Mouse (Mus musculus): ENCODE measurements at regions not wholly inside any gene's neighbourhood (a gene's known extent, or its start where the extent isn't known, plus 50 kb on each side); places are given as distances from the start of the nearest gene placed in this dataset.
"Not testable (repeated sequence)": the region's sequence is repeated elsewhere in the genome, so short reads cannot be mapped to it uniquely, and the experiment has no call there.

DNA sequence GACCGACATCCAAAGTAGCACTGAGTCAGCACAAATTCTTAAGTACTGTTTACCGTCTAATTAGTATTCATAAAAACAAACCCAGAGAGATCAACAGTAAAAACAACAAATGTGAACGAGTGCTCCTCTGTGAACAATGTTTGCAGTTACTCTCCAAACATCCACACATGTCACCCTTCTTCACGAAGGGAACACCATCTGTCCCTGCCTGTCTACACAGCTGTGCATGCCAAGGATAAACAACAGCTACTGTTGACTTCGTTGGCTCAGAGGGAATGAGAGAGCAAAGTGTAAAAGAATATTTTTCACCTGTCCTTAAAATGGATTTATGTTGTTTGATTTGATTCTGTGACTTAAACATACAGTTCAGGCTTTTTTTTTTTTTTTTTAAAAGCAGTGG is 88.7 kb upstream of the Nt5e start:
- DNase-seq: no peak

DNA sequence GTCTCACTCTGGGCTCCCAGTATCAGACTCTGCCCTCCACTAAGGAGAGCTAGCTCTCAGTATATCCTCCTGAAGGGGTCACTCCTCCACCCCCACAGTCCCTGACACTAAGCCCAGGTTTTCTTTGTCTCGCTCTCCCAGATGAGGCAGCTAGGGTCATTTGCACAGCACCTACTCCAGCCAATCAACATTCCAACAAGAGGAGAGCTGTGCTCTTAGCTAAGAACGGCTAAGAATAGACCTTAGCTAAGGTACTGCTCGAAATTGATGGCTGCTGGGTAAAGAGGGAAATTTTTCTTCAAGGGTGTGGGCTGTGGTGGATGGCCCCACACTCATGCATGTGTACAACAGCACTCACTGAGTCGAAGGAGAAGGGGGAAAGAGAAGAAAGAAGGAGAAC is 86.3 kb upstream of the Nt5e start:
- no peak for DNase-seq

DNA sequence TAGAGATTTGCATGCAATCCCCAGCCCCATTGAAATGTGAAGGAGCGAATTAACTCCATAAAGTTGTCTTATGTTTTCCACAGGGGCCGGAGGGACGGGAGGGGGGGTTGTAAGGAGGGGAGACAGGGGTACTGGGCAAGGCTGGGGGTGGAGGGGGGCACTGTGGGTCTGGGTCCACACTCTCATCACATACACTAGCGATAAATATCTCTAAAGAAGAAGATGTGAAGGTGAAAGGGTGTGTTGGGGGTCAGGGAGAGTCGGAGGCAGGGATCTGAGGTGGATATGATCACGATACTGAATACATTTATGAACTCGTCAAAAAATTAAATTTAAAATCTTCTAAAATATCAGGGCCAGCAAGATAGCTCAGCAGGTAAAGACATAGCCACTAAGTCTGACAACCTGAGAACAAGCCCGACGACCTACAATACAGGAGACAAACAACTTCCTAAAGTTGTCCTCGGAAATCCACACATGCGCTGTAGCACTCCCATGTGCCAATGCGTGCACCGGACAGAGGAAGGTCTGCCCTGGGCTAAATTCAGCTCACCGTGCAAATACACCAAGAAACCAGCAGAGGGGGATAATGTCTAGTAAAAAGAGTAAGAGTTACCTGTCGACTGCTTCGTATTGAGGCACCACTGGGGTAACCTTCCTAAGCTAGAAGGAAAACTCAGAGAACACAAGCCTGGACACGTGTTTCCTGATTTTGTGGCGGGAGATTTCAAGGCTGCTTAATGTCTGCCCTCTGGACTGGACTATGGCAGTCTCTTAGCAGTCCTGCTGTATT is 85.6 kb upstream of the Nt5e start:
- DNase-seq: peak; percentile 88

DNA sequence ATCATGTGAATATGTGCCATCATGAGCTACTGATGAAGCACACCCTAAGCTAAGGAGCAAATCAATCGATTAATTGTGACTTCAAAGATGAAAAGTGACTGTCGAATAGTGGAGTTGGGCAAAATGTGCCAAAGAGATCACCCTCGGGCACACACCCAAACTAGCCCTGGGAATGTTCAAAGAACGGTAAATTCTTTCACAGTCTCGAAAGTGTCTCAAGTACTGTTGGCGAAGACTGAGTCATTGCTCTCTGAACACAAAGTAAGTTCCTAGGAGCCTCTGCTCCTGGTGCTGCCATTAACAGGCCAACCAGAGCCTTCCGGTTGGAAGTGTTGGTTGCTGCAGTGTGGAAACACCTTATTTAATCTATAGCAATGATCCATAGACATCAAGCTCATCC is 84.5 kb upstream of the Nt5e start:
- DNase-seq: no peak

DNA sequence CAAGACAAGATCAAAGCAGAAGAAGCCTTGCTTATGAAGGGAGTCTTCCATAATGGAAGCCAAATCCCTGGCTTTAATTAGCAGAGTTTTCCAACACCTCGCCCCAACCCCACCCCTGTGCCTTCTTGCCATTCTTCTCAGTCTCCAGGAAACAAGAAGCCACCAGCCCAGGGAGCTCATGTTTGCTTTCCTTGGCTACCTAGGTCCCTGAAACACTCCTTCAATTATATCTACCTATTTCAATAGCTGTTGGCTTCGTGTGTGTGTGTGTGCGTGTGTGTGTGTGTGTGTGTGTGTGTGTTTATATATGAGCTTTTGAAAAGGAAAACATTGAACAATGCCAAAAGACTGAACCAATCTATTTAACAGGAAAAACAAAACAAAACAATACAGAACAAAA is 82.5 kb upstream of the Nt5e start:
- DNase-seq: no peak

DNA sequence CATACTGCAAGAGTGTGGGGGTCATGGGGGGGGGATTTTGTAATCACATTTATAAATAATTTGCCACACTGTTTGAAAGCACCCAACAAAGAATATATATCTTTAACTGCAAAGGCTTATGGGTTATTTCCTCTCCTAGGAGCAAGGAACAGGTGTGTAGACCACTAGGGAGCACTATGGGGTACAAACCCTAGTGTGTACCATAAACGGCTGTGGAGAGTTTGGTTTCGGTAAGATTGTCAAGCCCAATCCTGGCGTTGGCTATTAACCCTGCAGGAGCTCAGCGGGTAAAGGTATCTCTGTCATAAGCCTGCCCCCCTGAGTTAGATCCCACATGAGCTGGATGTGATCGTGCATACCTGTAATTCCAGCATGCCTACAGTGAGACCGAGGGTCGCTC is 71.0 kb upstream of the Nt5e start:
- no peak for DNase-seq

DNA sequence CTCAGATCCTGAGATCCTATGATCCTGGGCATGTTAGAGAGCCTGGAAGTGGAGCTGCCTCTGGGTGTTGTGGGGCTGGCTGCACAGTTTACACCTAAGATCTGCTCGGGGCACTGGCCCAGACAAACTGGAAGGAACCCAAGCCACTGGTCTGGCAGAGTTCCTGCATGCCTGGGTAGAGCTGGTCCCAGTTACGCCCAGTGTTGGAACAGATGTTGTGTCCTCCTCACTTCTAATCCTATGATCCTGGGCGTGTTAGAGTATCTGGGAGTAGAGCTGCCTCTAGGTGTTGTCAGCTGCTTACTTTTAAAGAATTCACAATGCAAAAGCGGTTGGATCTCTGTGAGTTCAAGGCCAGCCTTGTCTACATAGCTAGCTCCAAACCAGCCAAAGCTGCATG is 67.4 kb upstream of the Nt5e start:
- no peak for DNase-seq

DNA sequence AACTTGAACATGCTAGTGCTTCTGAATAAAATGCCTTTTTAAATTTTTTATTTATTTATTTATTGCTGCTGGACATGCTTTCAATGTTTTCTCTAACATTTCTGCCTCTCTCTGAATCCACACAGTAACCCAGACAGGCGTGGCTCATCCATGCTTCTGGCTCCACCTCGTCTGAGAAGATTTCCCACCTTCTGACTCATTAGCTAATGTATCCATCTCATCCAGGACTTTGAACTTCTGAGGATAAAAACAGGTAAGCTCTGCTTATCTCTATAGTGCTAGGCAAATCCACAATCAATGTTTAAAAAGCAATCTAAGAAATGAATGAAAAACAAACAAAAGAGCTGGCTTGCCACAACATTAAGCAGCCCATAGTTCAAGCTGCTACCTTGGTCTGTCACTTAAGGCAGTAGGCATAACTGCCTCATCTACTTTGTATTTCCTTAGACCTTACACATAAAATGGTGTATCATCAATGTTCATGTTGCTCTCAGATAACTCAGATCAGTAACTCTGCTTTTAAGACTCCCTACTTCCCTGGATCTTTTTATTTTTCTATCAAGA is 66.8 kb upstream of the Nt5e start:
- DNase-seq: no peak

DNA sequence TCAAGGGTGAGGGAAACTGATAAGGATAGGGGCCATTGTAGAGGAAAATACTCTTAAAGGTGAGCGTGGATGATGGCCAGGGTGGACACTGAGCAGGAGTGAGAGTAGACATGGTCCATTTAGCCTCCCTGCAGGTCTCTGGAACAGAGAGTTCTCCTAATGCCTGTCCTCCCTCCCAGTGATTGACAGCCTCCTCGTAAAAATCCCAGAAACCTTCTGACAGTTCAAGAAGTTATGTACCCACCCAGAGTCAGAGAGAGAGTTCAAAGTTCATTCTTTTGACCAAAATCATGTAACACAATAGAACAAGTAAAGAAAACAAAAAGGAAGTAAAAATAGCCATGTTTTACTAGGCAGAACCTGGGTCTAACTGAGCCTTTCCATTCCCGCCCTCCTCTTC is 64.5 kb upstream of the Nt5e start:
- no peak for DNase-seq

DNA sequence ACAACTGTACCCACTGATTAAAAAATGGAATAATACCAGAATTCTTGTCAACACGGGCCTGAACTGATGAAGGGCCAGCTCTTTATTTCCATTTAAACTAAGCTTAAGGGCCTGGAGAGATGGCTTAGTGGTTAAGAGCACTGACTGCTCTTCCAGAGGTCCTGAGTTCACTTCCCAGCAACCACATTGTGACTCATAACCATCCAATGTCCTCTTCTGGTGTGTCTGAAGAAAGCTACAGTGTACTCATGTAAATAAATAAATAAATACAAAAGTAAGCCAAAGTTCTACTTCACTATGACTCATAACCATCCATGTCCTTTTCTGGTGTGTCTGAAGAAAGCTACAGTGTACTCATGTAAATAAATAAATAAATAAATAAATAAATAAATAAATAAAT is 60.7 kb upstream of the Nt5e start:
- not testable (repeated sequence) for DNase-seq

DNA sequence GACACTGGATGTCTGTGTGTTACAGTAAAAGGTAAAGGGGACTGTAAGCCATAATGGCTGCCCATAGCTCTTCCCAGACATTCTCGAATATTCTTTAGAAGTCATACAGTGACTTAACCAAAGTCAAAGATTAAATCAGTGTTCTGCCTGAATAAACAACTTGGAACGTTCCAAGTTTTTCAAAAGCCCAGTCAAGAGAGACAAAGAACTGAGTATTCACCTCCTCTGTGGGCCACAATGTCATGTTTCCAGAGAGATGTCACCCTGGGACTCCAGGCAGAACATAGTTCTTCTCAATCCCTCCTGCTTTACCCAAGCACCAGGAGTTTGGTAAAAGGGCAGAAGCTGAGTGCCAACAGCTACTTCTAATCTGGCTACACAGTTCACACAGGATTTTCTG is 58.2 kb upstream of the Nt5e start:
- no peak for DNase-seq

DNA sequence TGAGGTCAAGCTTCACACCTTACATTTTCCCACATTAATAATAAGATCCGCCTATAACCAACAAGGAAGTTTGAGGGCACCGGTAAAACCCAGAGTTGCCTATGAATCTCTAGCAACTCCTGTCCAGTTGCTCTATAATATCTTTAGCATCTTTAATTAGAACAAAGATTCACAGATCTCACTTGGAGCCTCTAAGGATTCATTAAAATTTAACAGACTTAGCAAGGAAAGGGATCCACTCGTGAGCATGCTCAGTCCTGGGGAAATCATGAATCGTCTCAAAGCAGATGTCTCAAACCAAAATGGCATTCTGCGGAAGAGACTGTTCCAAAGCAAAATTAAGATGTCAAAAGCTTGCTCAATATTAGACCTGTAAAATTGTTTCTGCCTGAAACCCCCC is 57.8 kb upstream of the Nt5e start:
- DNase-seq: no peak

DNA sequence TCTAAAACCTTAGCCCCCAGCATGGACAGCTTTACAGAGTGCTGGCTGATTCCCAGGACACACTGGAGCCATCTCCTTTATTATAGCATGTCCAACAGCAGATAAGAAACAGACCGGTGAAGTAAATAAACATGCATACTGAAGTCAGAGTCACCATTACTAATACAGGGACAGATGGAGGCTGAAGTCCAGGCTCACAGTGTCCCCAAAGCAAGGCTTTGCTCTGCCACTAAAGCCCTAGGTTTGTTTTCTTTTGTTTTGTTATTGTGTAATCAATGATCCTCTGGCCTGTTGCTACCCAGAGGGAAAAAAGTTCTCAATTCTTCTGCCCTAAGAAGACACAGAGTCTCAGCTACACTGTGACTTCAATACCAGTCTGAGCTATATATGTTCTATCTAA is 56.2 kb upstream of the Nt5e start:
- DNase-seq: no peak

DNA sequence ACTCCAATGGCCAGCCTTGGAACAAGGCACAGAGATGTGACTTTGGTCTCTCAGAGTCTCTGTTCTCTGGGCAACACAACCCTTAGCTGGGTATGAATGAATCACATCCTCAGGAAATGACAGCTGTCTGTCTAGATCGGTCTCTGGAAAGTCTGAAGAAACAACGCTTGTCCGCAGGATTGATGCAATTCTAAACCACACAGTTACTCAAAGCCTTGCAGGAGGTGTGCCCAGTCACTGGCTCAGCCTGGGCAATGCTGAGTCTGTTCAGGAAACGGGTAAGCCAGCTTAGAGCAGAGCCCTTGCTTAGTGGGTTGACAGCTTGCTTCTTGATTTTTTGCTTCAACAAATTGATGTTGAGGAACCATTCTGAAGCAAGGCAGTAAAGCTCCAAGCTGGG is 53.7 kb upstream of the Nt5e start:
- DNase-seq: no peak

DNA sequence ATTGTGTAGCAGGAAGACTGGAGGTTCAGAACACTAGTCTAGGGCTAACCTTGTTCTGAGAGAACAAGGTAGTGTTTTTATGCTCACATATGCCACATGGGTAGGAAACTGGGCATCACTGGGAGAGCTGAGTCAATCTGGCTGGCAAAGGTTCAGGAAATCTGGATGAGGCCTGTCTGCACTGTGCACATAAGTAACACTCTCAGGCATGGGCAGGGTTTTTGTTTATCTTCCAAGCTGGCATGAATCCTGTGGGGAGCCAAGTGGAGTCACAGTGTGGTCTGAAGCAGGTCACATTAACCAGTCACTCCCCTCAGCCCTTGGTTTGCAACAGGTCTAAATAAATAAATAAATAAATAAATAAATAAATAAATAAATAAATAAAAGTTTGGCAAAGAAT is 53.0 kb upstream of the Nt5e start:
- DNase-seq: peak; percentile 51

DNA sequence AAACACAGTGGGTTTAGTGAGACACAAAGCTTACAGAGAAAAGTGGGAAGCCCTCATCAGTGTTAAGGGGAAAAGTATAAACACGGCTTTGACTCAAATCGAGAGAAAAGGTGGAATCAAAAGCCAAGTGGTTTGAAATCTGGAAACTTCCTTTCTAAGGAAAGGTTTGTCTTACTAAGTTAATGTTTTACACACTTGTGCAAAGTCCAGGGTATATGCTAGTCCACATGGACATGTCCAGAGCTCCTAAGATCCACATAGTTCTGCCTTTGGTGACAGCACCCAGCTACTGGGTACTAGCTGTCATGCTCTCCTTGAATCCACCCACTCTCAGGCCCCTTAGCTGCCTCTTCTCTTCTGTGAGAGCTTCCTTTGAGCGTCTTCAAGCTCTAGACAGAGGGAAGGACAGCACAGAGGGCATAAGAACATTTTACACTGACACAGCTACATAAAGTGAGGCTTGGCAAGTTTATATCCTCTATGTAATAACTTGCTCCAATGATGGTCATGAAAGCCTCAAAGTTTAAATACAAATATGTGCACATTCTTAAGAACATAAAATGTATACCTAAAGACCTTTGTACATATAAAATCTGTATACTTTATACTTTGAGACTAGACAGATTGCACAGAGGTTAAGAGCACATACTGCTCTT is 52.2 kb upstream of the Nt5e start:
- DNase-seq: peak; percentile 43

DNA sequence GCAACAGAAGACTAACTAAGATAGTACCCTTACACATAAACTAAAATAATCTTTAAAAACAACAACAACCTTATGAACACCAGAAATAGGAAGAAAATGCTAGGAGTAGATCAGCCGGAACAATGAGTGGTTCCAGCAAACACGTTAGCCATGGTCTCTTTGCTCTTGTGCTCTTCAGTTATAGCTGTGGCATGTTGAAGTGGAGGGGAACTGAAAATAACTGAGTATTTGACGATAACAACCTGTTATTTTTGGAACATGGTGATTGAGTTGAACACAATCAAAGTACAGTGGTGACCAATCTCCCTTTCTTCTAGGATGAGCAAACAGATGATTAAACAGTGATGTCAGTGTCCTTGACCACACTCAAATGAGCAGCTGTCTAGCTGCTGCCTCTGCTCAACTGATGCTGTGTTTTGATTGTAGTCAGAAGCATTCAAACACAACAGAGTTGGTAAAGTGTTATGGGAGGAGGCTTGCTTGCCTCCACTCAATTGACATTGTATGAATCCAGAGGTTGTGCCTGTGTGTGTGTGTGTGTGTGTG is 50.9 kb upstream of the Nt5e start:
- DNase-seq: no peak

DNA sequence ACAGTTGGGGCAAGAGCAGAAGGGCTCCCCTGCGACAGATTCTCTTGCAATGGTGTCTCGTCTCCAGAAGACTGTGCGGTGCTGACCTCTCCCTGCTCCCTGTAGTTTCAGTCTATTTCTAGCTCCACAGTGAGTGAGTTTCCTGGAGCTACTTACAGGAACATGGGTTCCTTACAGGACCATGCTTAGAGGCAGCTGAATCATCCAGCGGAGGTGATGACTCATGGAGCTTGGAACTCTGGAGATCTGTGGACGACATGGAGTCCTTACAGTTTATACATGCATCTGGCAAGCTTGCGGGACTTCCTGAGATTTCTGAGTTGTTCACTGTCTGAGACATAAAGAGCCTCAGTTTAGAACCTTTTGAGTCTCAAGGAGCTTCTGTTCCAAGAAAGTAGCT is 50.0 kb upstream of the Nt5e start:
- no peak for DNase-seq
